Mouse (Mus musculus) liver, adult 2 months (tissue): Measurements from ENCODE around the gene Zfp865.

Source experiments
- CTCF ChIP-seq: fragments of 200-500 bp; IDR thresholded peaks from 2 replicates; pipeline ENCODE4 v1.5.1; 2011; ENCODE audit warnings: low read depth, low read length, control low read depth
- POLR2A ChIP-seq: fragments of 200-500 bp; IDR thresholded peaks from 2 replicates; pipeline ENCODE4 v1.6.1; 2011; ENCODE audit warnings: low read length, control low read depth; ENCODE audit not compliant: insufficient read depth; ENCODE audit errors: extremely low read depth

DNA sequence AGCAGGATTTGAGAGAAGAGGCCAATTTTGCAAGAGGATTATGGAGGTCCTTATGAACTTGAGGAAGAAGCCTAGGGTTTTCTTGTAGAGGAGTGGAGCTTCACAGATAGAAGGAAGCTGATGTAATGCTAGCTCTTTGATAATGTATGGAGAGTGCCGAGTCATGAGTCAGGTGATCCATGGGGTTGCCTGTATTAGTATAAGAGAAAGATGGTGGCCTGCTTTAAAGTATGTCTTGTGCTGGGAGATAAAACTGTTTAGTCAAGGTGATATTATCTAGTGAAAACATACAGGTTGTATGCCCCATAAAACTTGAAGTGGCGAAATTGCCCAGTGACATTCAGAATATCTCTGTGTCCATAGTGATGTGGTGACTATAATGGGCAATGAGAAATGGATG, 56.8 kb downstream of the Zfp865 start:
- TF ChIP-seq CTCF, result no peak
- no peak for TF ChIP-seq POLR2A
